Mouse (Mus musculus) bone marrow, adult 2 months (tissue): ENCODE measurements around the gene Frmpd4. TPM values are rescaled to one million over a fixed set of nuclear protein-coding genes. Genes with fewer than 3 reads are reported as not detected.

Experiments used
- H3K27ac ChIP-seq: fragments of 200-500 bp; 2 replicates; pipeline ENCODE4 v1.5.1; 2012; ENCODE audit warnings: low read depth, mild to moderate bottlenecking, control low read depth, inconsistent platforms, low read length; ENCODE audit not compliant: control insufficient read depth, poor library complexity, insufficient read depth
- H3K4me1 ChIP-seq: fragments of 200-500 bp; 2 replicates; pipeline ENCODE4 v1.6.1; 2011; ENCODE audit warnings: low read length; ENCODE audit not compliant: control insufficient read depth, insufficient read depth
- H3K4me3 ChIP-seq: fragments of 200-500 bp; replicated peaks from 2 replicates; pipeline ENCODE3; 2011; ENCODE audit warnings: mild to moderate bottlenecking, low read depth, low read length, control low read depth; ENCODE audit not compliant: control insufficient read depth
- CTCF ChIP-seq: fragments of 200-500 bp; IDR thresholded peaks from 2 replicates; pipeline ENCODE4 v1.5.1; 2011; ENCODE audit warnings: low read length, control low read depth; ENCODE audit not compliant: control insufficient read depth, insufficient read depth
- POLR2A ChIP-seq: fragments of 200-500 bp; IDR thresholded peaks from 2 replicates; pipeline ENCODE4 v1.6.1; 2011; ENCODE audit warnings: low read depth, mild to moderate bottlenecking, control low read depth, low read length, borderline replicate concordance; ENCODE audit not compliant: control insufficient read depth
- WGBS: fragments of 180-500 bp; shearing (Covaris S2); methylation state at CpG from one replicate; pipeline ENCODE4 v1.1.7; 2018; 5-methylcytosine and 5-hydroxymethylcytosine counted together
- polyA plus RNA-seq: library from polyadenylated mRNA; stranded (reverse); fragments of >200 nt; gene quantifications from 2 replicates; pipeline ENCODE4 v1.2.4, GENCODE M21; 2011; ENCODE audit warnings: low replicate concordance; ENCODE audit not compliant: missing spikeins, insufficient read depth, insufficient read length

Gene Frmpd4
- polyA plus RNA-seq, 1 experiment = not detected

DNA sequence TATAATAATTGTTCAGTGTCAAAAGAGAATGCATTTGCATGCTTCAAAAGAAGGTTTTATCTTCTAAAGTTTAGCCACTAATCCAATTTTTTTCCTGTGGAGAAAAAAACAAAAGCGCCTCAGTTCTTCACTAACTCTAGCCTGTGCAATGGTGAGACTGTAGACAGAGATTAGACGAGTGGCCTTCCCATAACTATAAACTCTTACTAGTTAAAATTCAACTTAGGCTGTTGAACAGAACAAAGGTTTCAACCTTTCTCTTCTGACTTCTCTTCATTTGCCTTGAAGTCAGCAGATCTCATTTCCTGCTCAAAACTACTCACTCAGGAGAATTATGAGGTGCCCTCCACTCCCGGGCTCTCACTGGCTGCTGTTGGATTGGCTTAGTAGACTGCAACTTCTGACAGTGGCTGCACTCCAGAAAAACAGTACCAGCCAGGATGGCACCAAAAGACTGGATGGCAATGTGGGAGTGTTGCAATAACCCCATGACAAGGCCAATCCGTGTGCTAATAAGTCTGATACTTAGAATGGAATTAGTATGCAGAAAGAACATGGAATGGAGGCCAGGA lies 556.4 kb downstream of the Frmpd4 start:
- H3K4me1 ChIP-seq = no peaks in the 10 kb centered on the region
- no peak overlapping the region for H3K4me3 ChIP-seq
- whole genome bisulfite sequencing = 63% methylated on average over 4 of the region's 4 CpGs
- no peak overlapping the region for H3K27ac ChIP-seq
- TF ChIP-seq POLR2A = no peak
- no peak for TF ChIP-seq CTCF

DNA sequence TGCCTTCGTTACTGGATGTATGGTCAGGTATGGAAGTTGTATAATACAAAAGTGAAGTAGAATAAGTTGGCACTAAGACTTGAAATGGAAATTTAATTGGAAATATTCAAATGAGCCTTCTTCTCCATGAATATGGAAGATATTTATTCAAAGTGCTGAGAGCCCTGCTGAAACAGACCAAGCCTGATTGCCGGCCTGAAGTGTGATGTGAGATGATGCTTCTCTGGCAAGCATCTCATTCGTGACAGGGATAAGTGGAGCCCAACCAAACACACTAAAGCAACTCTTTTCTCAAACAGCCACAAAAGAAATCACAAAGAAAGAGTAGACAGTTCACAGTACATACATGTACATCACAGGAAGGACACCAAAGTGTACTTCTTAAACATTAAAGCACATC lies 559.2 kb downstream of the Frmpd4 start:
- TF ChIP-seq POLR2A (no peak), CTCF (no peak)
- Histone ChIP-seq H3K4me1 (no peaks in the 10 kb centered on the region), H3K27ac (no peak overlapping the region), H3K4me3 (no peak overlapping the region)
- WGBS = 77% methylated on average over 3 of the region's 3 CpGs

DNA sequence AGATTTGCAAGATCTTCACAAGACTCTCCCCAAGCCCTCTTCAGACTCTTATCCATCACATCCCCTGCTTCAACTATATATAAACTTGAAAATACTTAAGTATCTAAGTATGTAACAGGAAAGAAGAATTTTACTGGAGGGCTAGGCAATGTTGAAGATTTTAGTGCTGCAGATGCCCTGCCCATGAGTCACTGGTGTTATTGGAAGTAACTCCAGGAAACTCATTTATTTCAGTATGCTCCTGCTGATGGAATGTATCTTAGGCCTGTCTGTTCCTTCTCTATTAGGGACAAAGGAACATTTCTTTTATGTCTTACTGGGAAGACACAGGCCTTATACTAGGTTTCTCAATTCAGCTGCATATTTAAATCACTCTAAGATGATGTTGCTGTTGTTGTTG lies 592.2 kb downstream of the Frmpd4 start:
- TF ChIP-seq POLR2A (no peak), CTCF (no peak)

DNA sequence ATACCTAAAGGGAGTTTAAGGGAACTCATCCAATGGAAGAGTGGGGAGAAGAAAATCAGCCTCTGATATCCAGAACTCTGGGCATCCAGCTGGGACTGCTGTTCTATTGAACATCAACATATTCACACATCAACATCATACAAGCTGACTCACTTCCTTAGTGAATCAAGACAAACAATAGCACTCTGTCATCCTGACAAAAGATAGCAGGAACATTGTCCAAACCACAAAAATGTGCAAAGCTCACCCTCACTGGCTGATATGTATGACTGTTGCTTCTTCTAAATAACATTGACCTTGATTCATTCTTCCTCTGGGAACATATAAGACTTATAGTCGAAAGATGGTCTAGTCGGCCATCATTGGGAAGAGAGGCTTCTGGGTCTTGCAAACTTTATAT lies 625.8 kb downstream of the Frmpd4 start:
- TF ChIP-seq POLR2A (no peak), CTCF (no peak)
- no peak overlapping the region for H3K27ac ChIP-seq
- H3K4me3 ChIP-seq = no peak overlapping the region
- no peaks in the 10 kb centered on the region for H3K4me1 ChIP-seq
- 72% methylated on average over 2 of the region's 2 CpGs for WGBS

More for the DNA sequence above, 592.2 kb downstream of the Frmpd4 start:
- Histone ChIP-seq H3K27ac (no peak overlapping the region), H3K4me1 (no peaks in the 10 kb centered on the region), H3K4me3 (no peak overlapping the region)

DNA sequence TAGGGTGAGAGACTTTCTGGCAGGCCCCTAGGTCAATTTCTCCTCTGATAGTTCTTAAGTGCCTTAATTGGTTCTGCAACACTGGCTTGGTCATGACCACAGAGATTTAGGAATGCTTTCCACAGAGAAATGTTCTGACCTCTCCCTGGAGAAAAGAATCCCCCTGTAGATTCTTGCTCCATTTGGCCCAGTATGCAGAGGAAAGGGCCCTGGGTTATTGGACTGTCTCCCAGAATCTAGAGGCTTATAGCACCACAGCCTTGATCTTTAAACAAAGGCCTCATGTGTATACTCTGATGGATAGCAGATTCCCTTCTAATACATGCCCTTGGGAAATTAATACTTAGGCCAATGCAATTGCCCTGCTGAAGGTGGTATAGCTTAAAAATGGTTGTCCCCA lies 667.5 kb downstream of the Frmpd4 start:
- H3K4me1 ChIP-seq = no peaks in the 10 kb centered on the region
- no peak for TF ChIP-seq CTCF
- TF ChIP-seq POLR2A = no peak
- H3K4me3 ChIP-seq = no peak overlapping the region
- no peak overlapping the region for H3K27ac ChIP-seq

DNA sequence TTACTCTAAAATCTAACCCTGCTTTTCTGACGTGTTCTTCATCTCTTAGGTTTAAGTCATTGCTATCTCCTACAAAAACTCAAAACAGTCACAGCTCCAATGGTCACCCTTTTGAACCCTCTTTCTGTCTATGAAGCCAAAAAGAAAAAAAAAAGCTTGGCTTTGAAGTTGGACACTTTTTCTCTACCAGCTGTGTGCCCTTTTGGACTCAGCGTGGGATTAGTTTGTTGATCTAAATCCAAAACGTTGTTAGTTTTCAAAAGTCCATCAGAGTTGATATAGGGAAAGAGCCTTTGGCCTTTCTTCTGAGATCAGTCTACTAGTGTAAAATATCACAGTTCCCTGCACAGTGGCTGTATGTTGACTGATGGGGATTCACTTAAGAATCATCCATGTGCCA lies 676.0 kb downstream of the Frmpd4 start:
- TF ChIP-seq POLR2A (no peak), CTCF (no peak)
- no peak overlapping the region for H3K27ac ChIP-seq
- H3K4me3 ChIP-seq = no peak overlapping the region
- no peaks in the 10 kb centered on the region for H3K4me1 ChIP-seq
- 75% methylated on average over 3 of the region's 3 CpGs for WGBS

DNA sequence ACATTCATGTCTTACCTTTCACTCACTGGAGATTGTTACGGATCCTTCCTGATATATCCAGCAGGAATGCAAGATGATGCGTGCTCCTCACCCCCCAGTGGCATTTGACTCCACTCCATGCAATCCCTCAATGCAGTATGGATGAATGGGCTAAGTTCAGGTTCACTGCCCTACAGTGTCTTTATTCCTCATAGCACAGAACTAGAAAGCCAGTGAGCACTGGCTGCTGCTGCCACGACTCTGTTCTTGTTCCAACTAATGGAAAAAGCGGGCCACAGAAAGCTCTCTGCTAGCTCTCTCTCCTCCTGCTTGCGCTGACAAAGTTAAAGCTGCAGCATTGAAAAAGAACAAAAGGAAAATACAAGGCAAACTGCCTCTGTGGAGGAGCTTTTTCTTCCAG lies 722.2 kb downstream of the Frmpd4 start:
- Histone ChIP-seq H3K4me3 (no peak overlapping the region), H3K27ac (no peak overlapping the region), H3K4me1 (no peaks in the 10 kb centered on the region)
- TF ChIP-seq CTCF (no peak), POLR2A (no peak)
- WGBS = 66% methylated on average over 5 of the region's 5 CpGs

DNA sequence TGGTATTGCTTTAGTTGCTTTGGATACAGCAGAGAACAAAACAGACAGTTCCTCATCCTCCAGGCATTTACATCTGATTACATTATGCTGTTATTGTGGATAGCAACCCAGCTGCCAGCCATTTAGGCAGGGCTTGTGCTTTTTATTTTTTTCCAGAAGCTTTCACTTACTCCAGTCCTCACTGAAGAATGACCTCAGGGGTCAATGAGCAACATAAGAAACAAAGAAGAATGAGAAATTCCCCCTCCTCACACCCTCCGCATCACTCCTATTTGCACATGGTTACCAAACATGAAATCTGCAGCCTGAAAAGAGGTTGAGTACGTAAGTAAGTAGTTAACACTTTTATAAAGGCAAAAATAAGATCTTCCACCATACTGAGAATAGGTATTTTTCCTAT lies 744.5 kb downstream of the Frmpd4 start:
- Histone ChIP-seq H3K27ac (no peak overlapping the region), H3K4me1 (no peaks in the 10 kb centered on the region), H3K4me3 (no peak overlapping the region)
- no peak for TF ChIP-seq POLR2A
- no peak for TF ChIP-seq CTCF
- 63% methylated on average over 2 of the region's 2 CpGs for WGBS

DNA sequence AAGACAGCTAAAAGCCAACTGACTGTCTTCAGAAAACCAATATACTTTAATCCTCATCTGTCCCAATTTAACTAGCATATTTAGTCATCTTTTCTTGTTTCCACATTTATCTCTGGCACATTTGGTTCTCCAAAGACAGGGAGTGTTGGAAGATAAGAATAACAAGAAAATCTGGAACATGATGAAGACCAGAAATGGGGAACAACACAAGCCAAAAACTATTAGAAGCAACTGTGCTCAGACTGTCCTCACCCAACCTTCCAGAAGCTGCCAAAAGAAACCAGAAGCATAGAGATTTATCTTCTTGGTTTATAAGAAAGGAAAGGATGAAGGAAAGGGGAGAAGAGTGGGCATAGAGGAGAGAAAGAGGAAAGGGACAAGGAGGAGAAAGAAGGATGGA lies 748.6 kb downstream of the Frmpd4 start:
- H3K4me3 ChIP-seq = no peak overlapping the region
- no peak overlapping the region for H3K27ac ChIP-seq
- no peak for TF ChIP-seq POLR2A
- no peak for TF ChIP-seq CTCF
- no peaks in the 10 kb centered on the region for H3K4me1 ChIP-seq
